Mouse (Mus musculus) lung, postnatal 10 days (tissue): ENCODE measurements around the gene Hist2h3b.
"Not testable (repeated sequence)": the region's sequence is repeated elsewhere in the genome, so short reads cannot be mapped to it uniquely, and the experiment has no call there.

Source experiments
- DNase-seq: peaks from one replicate; pipeline ENCODE4 v3.0.0; 2021

The Hist2h3b gene

GRCm38 (mm10) chr3:96263558-96264403 is 4.7 kb upstream of the Hist2h3b start:
- DNase-seq = peak; percentile 66

DNA sequence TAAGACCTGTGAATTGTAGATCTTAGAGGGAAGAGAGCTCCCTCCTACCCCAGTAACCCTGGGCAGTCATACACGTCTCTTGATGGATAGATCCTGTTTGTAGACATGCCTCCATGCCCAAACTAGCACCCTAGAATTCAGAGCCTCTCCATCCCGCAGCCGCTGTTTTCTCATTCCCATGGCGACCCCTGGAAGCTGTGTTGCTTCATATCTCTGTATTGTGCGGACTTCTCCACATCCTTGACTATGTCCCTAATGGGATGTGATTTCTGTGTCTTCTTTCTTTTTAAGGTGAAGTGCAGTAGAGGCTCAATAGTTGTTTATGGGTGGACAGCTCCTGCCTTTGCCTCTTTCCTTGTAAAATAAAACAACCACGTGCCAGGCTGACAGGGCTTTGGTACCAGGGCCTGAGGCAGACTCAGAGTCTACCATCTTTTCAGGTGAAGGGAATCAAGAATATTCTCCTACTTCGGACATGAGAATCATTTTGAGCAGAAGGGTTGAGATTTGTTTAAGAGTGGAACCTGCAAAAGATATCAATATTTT is 4.0 kb upstream of the Hist2h3b start:
- DNase-seq = peak; percentile 26

DNA sequence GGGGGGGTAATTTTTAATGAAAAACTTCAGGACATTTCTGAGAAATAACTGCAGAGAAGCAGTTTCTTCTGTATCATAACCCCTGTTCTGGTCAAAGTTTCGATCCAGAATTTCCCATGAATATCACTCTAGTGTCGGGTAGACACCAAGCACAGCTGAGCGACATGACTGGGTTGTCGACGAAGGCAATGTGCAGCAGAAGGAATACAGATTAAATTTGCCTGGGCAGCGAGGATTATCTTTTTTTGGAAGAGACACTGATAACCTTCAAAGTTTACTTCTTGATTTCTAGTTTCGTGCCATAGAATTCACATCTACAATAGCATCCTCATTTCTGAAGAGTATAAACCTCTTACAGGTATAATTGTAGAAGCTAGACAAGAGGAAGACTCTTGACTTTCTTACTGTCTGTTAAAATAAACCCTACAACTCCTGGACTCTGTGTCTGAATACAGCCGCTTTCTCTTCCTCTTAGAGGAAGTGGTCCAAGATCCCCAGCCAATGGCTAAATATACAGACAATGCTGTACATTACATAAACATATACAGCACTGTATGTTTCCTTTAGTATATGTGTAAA is 2.2 kb upstream of the Hist2h3b start:
- no peak for DNase-seq

DNA sequence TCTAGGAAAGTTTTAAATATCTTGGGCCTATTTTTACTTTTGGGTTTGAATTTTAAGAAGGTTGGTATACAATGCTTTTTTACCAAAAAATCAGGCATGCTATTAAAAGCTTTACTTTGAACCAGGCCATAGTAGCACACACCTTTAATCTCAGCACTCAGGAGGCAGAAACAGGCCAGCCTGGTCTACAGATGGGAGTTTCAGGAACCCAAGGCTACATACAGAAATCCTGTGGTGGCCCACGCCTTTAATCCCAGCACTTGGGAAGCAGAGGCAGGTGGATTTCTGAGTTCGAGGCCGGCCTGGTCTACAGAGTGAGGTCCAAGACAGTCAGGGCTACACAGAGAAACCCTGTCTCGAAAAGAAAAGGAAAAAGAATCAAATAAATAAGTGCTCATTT is 913 bp upstream of the Hist2h3b start:
- no peak for DNase-seq

DNA sequence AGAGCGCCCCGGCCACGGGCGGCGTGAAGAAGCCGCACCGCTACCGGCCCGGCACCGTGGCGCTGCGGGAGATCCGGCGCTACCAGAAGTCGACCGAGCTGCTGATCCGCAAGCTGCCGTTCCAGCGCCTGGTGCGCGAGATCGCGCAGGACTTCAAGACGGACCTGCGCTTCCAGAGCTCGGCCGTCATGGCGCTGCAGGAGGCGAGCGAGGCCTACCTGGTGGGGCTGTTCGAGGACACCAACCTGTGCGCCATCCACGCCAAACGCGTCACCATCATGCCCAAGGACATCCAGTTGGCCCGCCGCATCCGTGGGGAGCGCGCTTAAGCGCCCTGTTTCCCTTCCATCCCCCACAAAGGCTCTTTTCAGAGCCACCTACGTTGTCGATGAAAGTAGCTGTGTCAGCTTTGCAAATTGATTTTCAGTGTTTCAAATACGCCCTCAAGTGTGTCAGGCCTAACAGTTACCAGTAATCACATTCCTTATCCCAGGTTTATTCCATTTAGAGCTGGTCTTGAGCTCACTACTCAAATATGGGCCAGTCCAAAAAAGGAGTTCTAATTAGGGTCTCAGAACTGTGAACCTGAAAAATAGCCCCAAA is 423 bp downstream of the Hist2h3b start:
- DNase-seq = not testable (repeated sequence)

DNA sequence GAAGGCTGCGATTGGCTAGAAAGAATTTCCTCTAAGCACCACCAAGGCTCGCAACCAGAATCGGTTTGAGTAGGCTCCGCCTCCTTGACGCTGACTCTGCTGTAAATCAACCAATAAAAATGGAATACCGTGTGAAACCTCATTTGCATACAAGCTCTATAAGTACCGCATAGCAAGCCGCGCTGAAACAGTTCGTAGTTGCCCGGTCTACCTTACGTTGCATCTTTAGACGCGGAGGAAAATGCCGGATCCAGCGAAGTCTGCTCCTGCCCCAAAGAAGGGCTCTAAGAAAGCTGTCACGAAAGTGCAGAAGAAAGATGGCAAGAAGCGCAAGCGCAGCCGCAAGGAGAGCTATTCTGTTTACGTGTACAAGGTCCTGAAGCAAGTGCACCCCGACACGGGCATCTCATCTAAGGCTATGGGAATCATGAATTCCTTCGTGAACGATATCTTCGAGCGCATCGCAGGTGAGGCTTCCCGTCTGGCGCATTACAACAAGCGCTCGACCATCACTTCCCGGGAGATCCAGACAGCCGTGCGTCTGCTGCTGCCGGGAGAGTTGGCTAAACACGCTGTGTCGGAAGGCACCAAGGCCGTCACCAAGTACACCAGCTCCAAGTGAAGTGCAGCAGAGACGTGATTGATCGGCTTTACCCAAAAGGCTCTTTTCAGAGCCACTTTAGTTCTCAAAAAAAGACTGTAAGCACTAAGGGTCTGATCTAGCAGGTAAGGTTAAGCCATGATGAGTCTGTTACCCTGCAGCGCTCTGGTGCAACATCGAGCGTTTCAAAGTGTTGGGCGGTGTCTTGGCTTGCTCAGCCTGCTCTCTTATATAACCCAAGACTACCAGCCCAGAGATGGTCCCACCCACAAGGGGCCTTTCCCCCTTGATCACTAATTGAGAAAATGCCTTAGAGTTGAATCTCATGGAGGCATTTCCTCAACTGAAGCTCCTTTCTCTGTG is 1.3 kb downstream of the Hist2h3b start, which contains the start of gene Hist2h2bb:
Gene Hist2h2bb (plus strand): TSS at position 242 of the 964 bp plus-strand sequence.
- peak; percentile 95 for DNase-seq

DNA sequence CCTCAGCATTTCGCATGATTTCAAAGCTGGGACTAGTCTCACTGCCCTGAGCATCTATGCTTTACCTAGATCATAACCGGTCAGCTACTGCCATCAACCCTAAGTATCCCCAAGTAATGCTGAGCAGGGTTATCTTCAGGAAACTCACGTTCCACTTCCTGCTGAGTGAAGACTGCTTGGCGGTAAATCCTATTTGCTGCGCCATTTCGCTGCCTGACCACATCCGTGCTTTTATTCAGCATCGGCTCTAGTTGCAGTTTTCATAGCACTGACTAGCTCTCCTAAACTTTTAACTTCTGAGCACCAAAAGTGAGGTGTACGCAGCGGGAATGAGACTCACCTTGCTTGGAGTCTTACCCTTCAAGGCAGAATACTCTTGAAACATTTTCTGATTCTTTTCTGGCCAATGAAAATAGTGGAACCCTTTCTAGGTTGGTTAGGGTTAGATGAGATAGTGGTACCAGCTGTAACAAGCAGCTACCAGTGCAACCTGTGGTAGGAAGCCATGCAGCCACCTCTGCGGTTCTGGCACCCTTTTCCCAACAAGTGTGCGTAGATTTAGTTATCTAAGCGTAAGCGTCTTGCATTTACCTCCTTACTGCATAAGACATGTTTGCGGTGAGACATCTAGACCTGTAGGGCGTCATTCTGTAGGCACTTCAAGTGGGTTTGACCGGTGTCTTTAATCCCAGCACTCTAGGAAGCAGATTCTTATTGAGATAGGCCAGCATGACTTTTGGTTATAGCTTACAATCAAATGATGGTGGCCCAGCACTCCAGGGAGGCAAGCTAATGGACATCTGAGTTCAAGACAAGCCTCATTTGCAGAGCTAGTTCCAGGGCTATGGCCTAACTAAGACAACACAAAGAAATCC is 5.4 kb downstream of the Hist2h3b start:
- no peak for DNase-seq

GRCm38 (mm10) chr3:96277428-96277799 is 9.0 kb downstream of the Hist2h3b start:
- peak; percentile 48 for DNase-seq

DNA sequence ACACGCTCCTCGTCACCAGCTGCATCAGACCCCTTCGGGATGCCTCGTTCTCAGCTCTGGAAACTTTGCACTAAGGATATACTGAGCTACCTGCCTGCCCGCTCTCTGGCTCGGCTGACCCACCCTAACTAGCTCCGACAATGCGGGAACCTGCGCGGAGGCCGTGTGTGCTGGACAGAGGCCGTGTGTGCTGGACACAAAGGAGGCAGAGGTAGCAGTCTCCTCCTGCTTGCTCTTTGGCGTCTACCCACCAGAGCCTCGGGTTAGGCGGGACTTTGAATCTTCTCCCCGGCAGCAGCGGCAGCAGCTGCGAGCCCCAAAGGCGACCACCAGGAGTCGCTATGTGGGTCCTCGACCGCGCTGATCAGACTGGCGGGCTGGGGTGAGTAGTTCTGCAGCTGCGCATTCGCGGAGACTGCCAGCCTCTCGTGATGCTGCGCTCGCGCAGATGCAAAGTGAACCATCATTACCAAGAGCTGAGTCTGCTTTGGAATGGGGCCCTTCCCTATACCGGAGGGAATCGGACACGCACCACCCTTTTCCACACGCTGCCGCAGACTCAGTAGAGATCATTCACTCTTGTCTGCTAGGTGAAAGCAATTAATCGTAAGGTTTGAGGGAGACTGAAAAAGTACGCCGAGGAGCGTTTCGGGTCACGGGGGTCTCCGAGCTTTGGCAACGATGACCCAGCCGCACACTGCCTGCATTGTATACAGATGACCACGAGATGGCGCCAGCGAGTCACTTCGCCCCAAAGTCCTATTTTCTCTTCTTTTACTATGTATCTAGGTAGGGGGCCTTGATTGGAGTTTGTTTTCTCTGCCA is 9.6 kb downstream of the Hist2h3b start:
- DNase-seq = peak; percentile 96

DNA sequence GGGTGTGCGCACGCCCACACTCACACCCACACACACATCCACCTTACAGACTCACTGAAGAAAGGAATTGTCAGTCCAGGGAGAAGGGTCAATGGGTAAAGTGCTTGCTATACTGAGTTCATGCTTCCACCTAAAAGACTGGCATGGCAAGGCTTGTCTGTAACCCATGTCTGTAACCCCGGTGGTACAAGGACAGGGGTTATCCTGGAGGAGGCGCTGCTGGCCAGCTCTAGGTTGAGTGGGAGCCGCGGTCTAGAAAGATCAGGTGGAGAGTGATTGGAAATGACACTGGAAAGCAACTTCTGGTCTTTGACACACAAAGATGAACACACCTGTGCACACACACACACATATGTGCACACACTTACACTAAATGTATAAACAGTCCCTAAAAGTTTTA is 12.2 kb downstream of the Hist2h3b start:
- no peak for DNase-seq

DNA sequence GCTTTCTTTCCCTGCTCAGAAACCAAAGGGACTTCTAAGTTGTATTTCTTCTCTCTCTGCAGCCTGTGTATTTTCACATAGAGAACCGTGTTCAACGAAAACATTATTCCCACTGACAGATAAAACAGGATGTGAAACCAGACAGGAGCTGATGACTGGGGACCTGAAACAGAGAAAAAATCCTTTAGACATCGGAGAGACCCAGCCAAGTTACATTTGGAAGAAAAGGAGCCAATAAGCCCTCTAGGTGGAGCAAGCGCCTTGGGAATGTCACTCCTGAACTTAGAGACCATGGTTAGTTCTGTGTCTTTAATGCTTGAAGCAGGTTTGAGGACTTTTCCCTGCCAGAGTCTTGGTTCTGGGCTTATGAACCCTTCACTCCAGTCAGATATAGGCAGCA is 16.0 kb downstream of the Hist2h3b start:
- peak; percentile 51 for DNase-seq

DNA sequence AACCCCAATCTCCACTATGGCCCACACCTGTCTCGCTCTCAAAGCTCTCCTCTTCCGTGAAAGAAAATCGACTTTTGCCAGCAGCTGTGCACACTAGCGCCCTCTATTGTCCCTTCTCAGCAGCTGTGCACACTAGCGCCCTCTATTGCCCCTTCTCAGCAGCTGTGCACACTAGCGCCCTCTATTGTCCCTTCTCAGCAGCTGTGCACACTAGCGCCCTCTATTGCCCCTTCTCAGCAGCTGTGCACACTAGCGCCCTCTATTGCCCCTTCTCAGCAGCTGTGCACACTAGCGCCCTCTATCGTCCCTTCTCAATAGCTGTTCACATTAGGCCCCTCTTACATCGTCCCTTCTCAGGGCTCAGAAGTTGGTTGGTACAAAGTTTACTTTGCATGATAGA is 18.9 kb downstream of the Hist2h3b start:
- not testable (repeated sequence) for DNase-seq

DNA sequence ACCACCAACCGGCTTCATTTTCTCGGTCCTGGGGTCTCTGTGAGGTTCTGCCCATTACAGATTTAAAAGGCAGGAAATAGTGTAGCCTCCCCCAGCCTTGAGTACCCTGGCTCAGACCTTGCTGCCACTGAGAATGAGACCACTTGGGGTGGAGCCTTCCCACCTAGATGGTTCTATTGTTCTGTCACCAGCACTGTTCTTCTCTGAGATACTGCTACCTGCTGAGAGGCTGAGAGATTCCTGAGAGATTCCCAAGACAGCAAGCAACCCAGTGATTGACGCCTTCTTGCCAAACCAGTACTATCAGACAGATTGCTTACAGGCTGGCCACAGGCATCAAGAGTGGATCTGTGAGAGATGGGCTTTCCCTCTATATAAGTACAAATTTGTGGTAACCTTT is 20.7 kb downstream of the Hist2h3b start:
- DNase-seq = no peak

DNA sequence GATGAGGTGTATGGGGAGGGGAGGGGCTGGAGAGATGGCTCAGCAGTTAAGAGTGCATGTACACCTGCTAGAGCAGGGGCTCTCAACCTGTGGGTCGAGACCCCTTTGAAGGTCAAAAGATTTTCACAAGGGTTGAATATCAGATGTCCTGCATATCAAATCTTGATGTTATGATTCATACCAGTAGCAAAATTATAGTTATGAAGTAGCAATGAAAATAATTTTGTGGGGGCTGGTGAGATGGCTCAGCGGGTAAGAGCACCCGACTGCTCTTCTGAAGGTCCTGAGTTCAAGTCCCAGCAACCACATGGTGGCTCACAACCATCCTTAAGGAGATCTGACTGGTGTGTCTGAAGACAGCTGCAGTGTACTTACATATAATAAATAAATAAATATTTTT is 22.3 kb downstream of the Hist2h3b start:
- DNase-seq = not testable (repeated sequence)

- no peak for DNase-seq
Measured at GRCm38 (mm10) chr3:96292641-96293040, 24.2 kb downstream of the Hist2h3b start.

DNA sequence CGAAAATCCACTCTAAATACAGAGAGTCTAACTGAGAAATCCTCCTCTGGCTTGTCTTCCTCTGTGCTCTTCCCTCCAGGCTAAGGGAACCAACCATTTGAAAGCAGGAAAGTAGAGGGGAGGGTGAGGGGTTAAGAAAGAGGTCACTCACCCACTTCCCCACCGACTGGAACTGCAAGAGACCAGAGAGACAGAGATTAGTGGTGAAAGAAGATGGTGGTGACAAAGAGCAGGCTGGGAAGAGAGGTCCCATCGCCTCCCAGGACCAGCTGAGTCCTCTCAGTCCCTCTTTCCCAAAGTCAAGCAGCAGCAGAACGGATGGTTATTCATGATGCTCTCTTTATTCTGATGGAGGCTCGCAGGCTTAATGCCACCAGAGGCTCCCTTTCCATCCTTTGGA is 24.9 kb downstream of the Hist2h3b start:
- no peak for DNase-seq

- no peak for DNase-seq
Measured at GRCm38 (mm10) chr3:96293787-96294186, 25.3 kb downstream of the Hist2h3b start, which contains the start of gene Fcgr1. Gene Fcgr1 (minus strand): TSS chr3:96293969.

DNA sequence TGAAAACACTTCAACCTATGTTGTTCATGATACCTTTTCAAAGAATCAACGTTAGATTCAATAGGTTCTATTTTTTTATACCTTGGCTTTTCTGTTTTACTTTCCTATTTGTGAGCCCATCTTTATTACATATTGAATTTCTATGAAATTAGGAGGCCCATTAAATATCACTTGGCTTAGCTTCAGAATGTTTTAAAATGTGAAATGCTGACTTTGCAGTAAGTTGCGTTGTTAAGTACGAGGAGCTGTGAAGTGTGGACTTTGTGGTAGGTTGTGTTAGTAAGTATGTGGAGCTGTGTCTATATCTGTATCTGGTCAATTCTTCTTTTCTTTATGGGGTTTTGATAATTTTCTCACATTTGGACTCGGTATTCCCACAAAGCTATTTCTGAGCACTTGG is 29.9 kb downstream of the Hist2h3b start:
- no peak for DNase-seq

GRCm38 (mm10) chr3:96299562-96299961 is 31.1 kb downstream of the Hist2h3b start:
- no peak for DNase-seq

DNA sequence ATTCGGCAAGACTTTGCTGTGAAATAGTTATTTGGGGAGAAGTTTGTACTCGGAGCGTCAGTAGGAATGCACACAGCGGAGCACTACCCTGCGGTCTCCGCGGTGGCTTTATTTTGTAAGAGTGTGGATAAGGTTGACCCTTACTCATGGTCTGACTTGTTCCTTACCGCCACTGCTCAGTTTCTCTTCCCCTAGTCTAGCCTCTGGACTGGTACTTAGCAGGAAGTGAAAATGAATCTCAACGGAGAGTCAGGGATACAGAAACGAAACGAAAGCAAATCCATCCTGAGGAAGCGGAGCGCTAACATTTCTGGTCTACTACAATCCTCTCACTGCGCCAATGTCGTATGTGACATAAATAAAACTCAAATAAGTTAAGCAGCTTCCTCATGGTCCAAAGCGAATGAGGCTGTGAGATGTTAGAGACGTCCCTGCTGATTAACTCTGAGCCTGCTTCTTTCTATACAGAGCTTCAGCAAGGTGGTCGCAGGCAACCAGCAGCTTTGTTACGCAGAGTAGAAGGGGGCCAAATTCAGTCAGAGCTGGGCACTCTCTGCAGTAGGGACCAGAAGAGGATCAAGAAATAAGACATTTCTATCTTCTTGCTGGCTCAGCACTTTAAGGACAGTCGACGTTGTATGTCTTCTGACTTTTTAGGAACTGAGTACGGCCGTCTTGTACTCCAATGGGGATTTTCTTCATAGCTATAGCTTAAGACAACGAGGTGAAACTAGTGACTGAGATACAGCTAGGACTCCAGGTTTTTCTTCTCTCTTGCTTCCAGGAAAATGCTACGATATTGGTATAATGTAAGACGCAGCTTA is 32.5 kb downstream of the Hist2h3b start:
- no peak for DNase-seq
